Mouse (Mus musculus) urinary bladder, adult 18-20 months (tissue): ENCODE measurements at regions not wholly inside any gene's neighbourhood (a gene's known extent, or its start where the extent isn't known, plus 50 kb on each side); places are given as distances from the start of the nearest gene placed in this dataset.
"Not testable (repeated sequence)": the region's sequence is repeated elsewhere in the genome, so short reads cannot be mapped to it uniquely, and the experiment has no call there.

Experiments
- DNase-seq, 2 experiments: peaks; one replicate each; pipeline ENCODE4 v3.0.0; 2022; ENCODE audit warnings: low spot score in 2 of 2, mixed read lengths in 2 of 2

DNA sequence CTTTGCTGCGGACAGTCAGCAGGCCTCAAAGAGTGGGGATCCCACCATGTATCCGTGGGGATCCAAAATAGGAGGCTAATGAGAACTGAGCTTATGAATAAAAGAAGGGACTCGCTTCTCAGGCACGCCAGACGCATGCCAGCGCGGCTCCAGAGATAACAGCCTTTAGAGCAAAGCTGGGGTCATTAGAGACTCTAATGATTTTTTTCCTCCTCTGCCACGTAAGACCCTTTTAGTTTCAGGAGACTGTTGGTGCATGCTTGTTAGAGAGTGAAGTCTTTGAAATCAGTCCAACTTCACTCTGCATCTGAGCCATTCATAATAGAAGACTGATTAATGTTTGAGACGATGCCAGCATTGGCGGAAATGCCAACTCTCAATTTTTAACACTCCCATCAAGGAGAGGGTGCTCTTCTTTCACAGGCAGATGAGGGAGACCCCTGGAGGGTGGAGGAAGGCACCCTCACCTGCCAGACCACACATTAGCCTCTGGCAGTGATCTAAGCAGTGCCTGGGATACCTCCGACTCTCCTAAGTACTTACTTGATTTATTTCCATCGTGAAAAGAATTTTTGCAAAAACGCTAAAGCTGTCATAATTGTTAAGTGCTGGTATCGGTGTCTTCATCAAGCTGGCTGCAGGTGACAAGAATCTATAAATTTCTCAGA lies 104.0 kb upstream of the Tcerg1l start:
- DNase-seq = no peak

DNA sequence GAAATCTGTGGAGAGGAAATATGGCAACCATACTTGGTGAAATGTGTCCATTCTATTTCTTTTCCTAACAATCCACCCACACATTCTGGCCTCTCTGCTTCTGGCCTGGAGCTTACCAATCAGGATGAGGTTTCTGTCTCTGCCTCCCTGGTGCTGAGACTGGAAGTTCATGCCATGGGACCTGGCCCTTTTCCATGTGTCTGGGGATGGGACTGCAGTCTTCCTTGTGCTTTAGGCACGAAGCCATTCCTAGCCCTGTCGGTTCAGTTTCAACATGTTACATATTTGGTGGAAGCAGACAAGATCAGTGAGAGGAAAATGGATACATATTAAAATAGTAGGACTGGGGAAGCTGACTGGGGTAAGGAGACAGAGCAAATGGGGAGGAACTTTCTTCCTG lies 100.2 kb upstream of the Tcerg1l start:
- no peak for DNase-seq

DNA sequence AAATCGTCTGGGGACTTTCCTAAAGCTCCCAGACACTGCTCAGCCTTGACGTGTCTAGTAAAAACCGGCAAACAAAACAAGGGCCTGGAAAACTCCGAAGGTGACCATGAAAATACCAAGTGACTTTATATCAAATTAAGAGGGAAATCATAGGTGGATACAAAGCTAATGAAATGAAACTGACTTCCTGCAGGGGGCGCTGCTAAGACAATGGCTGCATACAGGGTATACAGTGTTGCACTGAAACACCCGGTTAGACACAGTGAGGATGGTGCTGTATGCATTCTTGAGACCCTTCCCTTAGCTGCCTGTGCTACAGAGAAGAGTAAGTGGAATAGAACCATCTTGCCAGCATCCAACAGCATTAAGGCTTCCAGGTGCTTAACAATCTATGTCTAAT lies 99.7 kb upstream of the Tcerg1l start:
- DNase-seq = peak in 1 of 2 experiments; percentile 3

DNA sequence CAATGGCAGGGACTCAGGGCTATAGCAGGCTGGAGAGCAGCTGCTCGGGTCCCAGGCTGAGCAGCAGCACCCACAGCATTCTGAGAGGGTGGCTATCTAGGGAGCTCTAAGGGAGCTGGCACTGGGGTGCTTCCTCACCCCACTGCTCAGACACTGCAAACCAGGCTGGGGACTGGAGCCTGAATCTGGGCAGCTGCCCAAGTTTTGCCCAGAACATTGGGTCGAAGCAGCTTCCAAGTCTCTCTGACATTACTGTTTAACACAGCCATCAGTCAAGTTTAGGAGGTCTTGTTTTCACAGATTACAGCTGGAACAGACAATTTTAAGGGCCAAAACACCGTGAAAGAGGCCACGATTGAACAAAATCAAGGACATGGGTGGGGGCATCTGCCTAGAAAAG lies 96.1 kb upstream of the Tcerg1l start:
- no peak for DNase-seq

DNA sequence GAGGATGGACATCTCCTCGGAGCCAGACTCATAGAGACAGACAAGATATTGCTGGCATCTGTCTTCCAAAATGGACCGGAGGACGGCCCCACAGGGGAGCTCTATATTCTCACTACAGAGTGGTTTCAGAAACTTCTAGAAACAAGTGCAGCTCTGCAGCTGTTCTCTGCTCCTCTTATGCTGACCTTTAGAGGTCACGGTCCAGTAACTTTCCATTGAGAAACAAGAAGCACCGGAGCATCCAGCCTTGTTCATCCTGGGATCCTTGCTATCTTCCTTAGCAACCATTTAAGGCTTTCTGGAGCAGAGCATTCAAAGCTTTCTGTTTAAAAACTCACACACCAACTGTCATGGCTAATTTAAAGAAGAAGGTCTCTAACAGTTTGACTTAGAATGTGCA lies 94.7 kb upstream of the Tcerg1l start:
- DNase-seq = no peak

DNA sequence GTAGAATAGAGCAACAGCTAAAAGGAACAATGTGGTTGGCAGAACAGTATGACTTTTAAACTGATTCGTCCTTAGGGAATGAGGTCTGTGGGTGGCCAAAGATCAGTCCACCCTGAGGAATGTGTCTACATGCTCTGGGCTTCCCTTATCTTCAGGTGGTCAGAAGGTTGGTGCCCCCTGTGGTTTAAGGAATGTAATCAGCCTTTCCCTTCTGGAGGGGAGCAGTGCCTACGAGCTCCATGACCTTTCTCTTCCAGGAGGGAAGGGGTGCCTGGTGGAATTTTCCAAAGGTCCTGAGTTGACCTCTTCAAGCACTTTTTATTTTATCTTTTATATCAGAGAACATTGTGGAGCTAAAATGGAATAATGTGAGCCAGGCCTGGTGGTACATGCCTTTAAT lies 91.9 kb upstream of the Tcerg1l start:
- DNase-seq = no peak

DNA sequence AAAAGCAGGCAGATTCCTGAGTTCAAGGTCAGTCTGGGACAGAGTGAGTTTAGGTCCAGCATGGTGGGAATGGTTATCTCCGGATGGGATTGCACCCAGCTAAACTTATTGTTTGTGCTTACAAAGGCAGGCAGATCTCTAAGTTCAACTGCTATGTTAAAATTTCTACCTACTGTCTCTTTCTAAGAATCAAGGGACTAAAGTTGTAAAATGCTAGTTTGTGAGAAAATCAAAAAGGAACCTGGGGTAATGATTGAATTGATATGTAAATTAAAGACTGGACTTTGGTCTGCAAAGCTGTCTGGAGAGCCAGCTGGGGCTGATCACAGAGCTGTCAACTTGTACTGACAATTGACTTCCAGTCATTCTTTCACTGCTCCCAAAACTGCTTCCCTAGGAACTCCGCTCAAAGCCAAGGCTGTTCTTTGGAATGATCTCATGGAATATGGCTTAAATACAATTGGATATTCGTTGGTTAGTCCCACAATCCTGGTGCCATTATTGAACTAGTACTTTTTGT lies 90.7 kb upstream of the Tcerg1l start:
- no peak for DNase-seq

DNA sequence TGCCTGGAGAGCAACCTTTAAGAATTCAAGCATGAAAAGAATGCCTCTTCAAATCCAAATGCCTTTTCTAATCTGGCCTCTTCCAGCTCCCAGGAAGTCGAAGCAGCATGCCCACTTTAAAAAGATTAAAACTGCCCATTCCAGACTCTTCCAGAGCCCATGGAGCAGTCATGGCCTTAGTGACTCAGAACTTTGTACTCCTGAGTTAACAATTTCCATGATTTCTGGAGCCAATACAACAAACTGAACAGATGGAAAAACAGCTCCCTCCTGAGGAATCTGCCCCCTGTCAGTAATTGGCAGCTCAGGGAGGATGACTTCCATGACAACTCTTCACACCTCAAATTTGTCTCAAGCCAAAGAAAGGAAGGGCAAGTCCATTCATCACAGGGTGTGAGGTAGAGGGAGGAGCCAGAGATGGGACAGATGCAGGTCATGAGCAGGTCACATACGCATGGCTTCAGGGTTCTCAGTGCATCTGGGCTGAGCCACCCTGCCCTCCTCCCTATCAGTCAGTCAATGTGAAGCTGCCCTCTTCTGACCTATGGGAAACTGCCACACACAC lies 75.4 kb upstream of the Tcerg1l start:
- no peak for DNase-seq

DNA sequence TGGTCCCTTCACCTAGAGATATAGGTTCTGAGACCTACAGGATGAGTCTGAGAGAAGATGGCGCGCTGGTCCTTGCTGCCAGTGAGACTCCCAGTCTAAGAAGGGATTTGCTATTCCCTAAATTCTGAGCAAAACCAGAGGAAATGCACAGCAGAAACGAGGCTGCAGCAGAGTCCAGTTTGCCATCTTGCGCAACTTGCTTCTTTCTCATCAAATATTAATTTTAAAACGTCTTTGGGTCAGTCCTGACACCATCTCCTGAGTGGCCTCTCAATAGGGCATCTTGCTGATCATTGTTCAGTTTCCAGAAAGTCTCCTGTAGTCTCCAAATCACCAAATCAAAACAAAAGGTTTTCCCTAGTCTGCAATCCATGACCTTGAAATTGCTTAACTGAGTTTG lies 74.8 kb upstream of the Tcerg1l start:
- no peak for DNase-seq

DNA sequence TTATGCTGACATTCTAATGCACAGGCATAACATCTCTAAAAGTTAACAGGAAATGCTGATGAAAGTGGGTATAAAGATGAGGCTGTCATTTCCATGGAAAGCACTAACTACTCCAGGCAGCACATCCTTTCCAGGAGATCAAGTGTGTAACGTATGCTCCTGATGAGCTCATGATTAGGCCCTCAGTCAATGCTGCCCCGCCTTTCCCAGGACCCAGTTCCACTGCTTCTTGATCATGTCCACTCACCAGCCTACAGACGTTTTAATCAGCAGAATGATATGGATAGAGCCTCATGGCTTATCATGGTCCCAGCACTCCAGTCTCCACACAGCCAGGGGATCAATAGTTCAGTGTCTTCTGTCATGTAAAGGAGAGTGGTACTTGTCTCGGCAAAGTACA lies 71.7 kb upstream of the Tcerg1l start:
- DNase-seq = no peak

DNA sequence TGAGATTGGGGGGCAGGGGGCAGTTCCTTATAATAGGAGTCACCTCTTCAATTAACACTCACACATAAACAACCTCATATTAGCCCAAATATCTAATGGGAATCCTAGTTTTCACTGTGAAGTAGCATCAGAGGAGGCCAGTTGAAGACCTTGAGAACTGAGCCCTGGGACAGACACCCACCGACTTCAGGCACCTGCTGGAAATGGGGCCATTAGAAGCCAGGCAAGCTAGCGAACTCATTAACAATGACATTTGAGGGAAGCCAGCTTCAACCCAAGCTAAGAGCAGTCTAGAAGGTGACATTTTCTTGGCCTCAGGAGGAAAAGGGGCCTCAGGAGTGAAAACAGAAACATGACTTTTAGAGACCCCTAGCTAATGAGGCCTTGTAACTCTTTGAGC lies 70.9 kb upstream of the Tcerg1l start:
- DNase-seq = no peak

DNA sequence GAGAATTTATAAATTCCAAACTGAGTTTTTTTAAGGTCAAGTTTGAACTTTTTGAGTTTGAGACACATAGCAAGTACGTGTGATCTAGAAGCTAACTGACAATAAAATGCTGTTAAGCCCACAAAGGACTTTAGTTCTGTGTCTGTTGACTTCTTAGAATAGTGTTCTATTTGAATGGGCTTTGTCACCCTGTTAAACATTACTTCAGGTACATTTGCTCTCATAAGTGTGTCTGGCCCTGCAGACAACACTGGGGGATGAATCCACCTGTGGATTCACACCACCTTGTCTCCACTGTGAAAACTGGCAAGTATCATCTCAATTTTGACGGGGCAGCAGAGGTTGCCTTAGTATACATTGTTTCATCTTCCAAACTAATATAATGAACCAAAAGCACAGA lies 70.5 kb upstream of the Tcerg1l start:
- no peak for DNase-seq

DNA sequence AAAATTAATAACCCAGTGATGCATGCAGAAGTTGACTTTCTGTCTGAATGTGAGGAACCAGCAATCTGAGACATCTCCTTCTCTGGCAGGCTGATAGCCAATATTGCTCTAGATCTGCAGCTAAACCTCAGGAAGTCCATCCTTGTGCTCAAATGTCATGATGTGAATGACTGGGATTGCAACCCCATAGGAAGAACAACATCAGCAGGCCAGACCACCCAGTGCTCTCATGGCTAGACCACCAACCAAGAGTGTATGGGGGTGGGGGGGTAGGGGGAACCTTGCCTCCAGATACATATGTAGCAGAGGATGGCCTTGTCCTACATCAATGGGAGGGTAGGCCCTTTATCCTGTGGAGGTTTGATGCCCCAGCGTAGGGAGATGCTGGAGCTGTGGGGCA lies 69.9 kb upstream of the Tcerg1l start:
- DNase-seq = no peak

DNA sequence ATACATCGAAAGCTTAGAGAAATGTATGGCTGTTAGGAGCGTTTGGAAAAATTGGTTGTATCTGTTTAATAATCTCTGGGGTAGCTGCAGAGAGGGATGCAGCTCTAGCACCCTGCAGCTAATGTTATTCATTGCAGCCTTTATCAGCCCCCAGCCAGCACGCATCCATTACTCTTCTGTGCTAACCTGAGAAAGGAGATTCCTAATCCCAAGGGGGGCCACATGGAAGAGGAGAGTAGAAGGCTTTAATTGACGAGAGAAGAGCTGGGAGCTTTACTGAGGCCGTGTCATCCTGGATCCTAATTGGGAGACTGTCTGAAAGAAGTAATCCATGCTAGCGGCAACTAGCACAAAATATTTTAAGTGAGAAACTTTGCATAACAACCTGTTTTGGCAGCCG lies 60.4 kb upstream of the Tcerg1l start:
- no peak for DNase-seq

DNA sequence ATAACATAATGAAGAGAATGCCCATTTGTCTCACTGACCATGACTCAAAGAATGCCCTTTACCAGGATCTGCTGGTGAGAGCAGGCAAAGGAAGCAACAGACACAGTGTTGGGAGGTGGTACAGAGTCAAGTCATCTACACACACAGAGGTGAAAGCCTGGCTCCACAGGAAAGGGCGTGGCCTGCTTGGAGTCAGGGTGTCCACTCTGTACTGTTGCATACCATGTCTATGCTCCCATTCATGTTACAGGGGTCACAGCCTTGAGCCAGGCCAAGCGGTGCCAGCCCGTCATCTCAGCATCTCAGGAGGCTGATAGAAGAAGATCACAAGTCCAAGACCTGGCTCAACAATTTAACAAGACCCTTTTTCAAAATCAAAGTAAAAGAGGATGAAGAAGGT lies 57.8 kb upstream of the Tcerg1l start:
- no peak for DNase-seq

DNA sequence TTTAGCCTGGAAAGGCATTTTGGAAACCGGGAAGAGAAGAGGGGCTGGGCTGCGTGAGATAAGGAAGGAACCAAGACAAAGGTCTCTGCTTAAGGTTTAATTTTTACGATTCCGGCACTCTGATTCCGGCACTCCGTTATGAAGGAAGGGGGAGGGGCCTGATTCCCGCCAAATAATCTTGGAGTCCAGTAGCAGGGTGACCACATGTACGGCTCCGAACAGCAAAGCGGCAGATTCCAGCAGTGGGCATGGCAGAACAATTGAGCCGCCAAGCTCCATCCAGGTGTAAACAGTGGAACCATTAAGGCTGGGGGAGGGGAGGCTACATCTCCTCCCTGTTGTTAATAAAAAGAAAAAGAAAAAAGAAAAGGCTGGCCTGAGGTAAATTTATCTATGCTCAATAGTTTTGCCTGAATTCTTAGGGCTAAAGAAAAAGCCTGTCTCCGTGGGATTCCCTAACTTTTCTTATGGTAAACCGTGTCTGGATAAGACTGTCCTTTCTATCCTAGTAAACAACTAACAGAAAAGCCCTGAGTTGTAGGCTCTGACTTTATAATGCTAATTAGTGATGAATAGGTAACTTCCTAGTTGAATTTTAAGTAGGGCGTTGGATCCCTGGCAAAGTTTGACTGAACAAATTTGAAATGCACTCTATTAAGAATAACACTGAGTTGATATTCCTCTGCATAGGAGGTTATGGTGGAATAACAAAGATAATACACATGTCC lies 57.1 kb upstream of the Tcerg1l start:
- not testable (repeated sequence) for DNase-seq

DNA sequence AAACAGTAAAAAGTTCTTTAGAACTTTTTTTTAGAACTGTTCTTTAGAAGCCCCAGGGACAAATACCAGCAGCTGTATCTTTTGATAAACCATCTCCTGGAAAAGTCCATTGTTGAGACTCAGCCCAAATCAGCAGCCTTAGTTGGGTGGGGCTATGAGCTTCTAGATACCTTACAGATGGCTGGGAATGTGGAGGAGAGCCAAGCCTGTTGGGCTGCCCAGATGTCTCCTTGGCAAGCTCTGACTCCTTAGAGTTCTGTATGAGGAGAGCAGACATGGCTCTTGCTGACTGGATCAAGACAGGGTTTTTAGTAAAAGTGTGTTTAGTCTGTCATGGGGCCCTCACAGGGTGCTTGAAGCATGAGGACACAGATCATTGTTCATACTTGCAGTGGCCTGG lies 53.8 kb upstream of the Tcerg1l start:
- no peak for DNase-seq

DNA sequence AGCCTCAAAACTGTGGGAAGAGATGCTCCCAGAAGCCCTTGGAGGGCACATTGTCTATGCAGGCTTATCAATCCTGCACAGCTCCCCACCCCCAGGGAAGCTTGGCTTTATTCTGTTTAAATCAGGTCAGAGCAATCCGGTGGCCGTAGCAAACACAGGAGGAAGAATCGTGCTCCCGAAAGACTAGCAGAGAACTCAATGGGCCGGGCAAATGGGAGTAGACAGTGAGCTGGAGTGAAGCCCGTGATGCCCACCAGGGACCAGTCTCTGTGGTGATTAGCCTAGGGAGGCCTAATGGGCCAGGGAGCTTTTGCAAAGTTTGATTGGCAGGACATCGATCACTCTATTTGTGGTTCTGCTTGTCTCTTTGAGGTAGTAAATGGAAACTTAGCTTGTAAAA lies 51.0 kb upstream of the Tcerg1l start:
- no peak for DNase-seq
